Mouse (Mus musculus) mesoderm, embryonic 11.5 days (tissue): ENCODE measurements around the gene Afg3l1.
"Not testable (repeated sequence)": the region's sequence is repeated elsewhere in the genome, so short reads cannot be mapped to it uniquely, and the experiment has no call there.

Experiments used
- DNase-seq: peaks from one replicate; pipeline ENCODE4 v3.0.0-alpha.2; 2012; ENCODE audit warnings: low read depth, low spot score

Gene Afg3l1

GRCm38 (mm10) chr8:123515540-123515897, 37.8 kb downstream of the Afg3l1 start:
- no peak for DNase-seq

GRCm38 (mm10) chr8:123516596-123516995, 38.9 kb downstream of the Afg3l1 start:
- no peak for DNase-seq

GRCm38 (mm10) chr8:123518172-123518571, 40.5 kb downstream of the Afg3l1 start:
- DNase-seq: no peak

GRCm38 (mm10) chr8:123518667-123519066, 41.0 kb downstream of the Afg3l1 start, which contains the start of gene Gas8:
Gas8 (plus strand) TSS chr8:123518834.
- DNase-seq: peak; percentile 96

GRCm38 (mm10) chr8:123520048-123520447, 42.3 kb downstream of the Afg3l1 start:
- not testable (repeated sequence) for DNase-seq

- DNase-seq: no peak
These were observed 50.2 kb downstream of the Afg3l1 start for GRCm38 (mm10) chr8:123527720-123528489.

- DNase-seq: no peak
These were observed 58.7 kb downstream of the Afg3l1 start for GRCm38 (mm10) chr8:123536242-123536989.

GRCm38 (mm10) chr8:123536990-123537380, 59.3 kb downstream of the Afg3l1 start:
- DNase-seq: no peak

GRCm38 (mm10) chr8:123537641-123538040, 59.9 kb downstream of the Afg3l1 start:
- DNase-seq: not testable (repeated sequence)
